Mouse (Mus musculus) erythroid progenitor cell, adult 5-6 weeks (primary cell): Measurements from ENCODE around the gene Zdhhc3. TPM values are rescaled to one million over a fixed set of nuclear protein-coding genes. Genes with fewer than 3 reads are reported as not detected.

Source experiments
- ATAC-seq: replicated peaks from 2 replicates; pipeline ENCODE4 v1.8.0; 2016; ENCODE audit warnings: moderate number of reproducible peaks, mild to moderate bottlenecking, moderate TSS enrichment, inconsistent platforms; ENCODE audit not compliant: poor library complexity, low FRiP score, severe bottlenecking
- total RNA-seq, 2 experiments: library from RNA; stranded (forward) in 1 of 2; stranded (reverse) in 1 of 2; fragments of 150-400 nt in 1 of 2; fragments of 186-747, 209-891 nt in 1 of 2; gene quantifications; 2 replicates each; pipeline versions ENCODE4 v1.2.3 to v1.2.4; 2015 to 2017; ENCODE audit warnings: low replicate concordance in 2 of 2

Gene Zdhhc3
- 20.5 and 26.3 TPM in 2 replicates for total RNA-seq (2015; ENCODE audit: low replicate concordance)
- total RNA-seq (2017; ENCODE audit: low replicate concordance): 11.3 and 14.4 TPM in 2 replicates

DNA sequence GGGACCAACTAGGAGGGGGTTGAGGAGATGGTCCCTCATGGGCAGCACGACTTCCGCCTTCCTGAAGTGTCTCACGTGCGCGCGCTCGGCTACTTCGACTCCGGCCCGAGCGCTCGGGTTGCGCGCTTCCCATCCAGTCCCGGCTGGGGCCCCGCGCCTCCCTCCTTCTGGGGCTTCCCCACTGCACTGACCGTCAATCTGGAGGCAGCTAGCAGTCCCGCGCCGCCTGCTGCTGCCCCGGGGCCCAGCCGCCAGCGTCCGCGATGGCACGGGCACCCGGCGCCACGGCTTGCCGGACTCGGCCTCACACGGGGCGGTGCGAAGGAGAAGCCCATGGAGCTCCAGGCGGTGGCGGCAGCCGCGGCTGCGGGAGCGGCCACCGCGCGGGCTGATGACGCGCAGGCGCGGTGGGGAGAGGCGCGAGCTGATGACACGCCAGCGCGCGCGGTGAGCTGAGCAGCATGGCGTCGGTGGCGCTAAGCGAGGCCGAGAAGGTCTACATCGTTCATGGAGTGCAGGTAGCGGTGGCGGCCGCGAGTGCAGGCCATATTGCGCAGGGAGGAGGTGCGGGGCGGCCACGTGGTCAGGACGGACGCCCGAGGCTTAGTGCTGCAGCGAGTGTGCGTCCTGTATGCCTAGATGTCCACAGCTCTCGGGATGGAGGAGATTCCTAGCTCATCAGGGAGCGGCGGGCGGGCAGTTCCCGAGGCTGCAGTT, at the start of gene Zdhhc3, which contains the start of gene Exosc7:
Gene Zdhhc3, minus strand, starts transcription at position 401 of the 717 bp plus-strand sequence.
Gene Exosc7, plus strand, starts transcription at position 411 of the 717 bp plus-strand sequence.
- ATAC-seq: peak; percentile 83

DNA sequence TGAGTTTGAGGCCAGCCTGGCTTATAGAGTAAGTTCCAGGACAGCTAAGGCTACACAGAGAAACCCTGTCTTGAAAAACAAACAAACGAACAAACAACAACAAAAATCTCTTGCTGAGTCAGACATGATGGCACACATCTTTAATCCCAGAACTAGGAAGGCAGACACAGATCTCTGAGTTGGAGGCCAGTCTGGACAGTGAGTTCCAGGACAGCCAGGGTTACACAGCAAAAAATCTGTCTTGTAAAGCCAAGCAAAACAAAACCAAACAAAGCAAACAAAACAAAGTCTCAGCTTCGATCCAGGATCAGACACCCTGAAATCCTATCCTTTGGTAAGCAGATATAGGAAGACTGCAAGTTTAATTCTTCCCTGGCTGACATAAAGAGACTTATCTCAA, 48.8 kb upstream of the Zdhhc3 start:
- ATAC-seq: no peak

DNA sequence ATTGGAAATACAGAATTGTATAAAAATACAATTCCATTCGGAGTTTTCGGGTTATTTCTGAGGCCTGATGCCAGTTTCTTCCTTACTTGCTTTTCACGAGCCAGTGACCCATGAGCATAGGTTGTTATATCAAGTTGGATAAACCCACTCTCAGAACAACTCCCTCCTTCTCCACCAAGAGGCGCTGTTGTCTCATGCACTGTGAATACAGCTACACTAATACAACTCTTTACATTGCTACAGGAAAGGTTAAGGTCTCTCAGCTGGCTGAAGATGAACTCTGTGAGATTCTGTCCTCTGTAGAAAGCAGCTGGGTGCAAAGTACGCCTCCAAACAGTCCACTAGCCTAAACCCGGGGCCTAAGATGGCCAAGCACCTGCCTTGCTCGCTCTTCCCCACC, 46.3 kb upstream of the Zdhhc3 start:
- ATAC-seq: no peak

DNA sequence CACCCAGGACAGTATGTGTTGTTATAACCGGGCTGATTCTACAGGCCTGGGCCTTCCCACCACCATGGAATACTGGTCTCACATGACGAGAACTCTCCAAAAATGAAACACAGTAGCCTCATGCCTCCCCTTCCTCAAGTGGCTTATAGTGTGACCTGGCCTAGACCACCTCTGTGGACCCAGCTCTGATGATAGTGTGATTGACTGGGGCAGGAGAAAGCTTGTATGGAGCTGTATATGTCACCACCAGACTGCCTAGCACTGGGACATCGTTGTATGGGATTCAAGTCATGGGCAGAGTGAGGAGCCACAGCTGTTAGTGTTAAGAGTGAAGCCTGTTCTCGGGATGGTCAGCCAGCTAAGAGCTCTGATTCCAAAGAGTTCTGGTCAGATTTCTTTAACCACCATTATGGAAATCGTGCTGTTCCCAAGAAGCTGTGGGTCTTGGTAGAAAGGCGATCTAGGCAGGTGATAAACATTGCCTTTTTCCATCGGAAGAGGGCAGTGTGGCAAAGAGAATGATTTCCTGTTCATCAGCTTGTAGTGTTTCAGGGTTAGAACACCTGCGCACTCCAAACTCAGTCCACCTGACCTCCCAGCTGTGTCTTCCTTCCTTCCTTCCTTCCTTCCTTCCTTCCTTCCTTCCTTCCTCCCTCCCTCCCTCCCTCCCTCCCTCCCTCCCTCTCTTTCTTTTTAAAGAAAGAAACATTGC, 45.3 kb upstream of the Zdhhc3 start:
- ATAC-seq: no peak

DNA sequence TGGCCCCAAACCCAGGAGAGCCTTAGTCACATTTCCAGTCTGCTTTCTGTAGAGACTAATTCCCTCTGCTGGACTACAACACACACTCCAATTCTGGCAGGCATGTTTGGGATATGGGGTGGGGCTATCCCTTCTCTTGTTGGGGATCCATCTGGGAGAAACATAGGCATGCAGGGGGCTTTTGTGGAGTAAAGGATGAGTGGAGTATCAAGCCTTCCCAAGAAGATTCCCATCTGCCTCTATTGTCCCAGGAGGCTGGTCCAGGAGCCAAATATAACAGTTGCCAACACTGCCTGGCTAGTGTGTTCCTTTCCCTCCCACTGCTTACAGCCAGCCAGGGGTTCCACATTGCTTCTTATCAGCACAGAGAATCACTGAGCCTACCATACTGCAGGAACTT, 44.7 kb upstream of the Zdhhc3 start:
- ATAC-seq: no peak

DNA sequence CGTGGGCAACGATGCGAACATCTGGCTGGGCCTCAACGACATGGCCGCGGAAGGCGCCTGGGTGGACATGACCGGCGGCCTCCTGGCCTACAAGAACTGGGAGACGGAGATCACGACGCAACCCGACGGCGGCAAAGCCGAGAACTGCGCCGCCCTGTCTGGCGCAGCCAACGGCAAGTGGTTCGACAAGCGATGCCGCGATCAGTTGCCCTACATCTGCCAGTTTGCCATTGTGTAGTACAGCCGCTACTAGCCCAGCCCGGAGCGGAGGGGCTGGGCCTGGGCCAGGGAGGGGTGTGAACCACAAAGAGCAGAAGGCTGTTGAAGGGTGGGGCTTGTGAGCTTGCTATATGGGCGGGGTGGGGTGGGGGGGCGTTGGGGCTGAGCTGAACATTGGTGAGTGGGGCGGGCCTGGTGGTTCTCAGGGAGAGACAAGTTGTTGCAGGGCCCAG, 43.9 kb upstream of the Zdhhc3 start:
- ATAC-seq: no peak

DNA sequence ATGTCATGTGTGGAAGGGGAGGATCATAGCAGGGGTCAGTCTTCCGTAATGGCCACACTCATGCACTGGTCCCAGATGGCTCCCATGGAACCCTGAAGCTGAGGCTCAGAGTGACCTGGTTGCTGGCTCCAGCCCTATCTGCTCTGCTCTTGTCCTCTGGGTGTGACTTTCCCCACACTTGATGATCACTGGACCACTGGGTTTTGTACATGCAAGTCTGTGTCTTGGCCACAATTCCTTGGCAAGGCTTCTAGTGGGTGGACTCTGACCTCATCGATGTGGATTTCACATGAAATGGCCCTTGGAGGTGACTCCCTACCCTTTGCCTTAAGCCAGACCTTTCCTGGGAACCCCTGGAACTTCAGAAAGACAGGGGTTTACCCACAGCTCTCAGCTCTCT, 40.1 kb upstream of the Zdhhc3 start:
- ATAC-seq: no peak

DNA sequence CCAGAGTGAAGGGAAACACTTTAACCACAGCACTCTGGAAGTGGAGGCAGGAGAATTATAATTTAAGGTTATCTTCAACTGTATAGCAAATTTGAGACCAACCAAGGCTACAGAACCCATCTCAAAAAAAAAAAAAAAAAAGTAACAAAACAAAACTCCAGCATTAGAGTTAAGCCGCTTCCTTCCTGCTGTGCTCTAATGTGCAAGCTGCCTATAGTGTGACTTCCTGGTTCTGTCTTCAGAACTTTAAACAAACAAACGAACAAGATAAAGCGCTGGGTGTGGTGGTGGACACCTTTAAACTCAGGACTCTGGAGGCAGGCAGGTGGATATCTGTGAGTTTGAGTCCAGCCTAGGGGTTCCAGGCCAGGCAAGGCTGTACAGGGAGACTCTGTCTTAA, 39.0 kb upstream of the Zdhhc3 start:
- ATAC-seq: no peak

DNA sequence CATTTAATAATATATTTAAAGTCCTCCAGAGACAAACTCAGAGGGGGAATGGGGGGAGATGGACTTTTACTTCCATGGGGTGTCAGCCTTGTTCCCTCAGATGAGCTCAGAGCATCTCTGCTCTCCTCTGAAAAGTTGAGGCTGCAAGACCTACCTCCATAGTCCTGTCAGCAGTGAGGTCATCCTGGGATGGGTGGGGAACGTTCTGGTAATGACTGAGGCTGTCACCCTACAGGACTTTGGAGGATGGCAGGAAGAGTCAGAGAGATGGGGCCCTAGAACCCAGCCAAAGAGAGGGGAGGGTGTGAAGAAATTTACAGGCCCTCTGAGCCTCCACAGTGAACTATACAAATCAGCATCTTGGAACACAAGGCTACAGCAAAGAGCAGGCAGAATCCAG, 38.6 kb upstream of the Zdhhc3 start:
- ATAC-seq: no peak

DNA sequence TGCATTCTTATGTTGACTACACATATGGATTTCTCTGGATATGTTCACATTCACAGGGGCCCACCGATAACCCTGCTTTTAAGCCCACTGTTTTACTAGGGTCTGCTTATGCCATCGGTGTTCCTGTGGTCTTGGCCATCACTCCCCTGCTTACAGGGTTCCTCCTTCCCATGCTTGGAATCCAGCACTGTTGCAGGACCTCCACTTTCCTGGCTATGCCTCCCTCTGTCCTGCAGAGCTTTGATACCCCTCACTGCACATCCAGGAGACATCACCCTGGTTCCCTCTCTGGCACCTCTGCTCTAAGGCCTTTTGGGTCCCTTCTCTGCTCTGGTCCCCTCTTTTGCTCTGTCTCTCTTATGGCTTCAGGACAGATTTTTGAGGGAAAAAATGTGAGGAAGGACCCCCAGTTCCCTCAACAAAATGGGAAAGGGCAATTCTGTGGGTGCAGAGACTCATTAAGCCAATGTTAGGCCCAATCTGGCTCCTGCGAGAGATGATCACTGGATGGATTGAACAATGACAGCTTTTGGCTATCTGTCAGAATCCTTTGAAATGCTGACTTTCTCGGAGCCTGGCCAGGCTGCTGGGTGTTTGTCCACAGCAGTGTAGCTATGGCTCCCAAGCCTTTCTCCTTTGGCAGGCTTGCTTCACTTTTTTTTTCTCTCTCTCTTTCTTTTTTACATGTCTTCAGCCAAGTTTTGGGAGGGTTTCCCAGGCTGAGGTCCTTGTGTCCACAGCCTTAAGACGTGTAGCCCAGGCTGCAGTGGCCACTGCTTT, 37.4 kb upstream of the Zdhhc3 start, which contains the start of gene Clec3b:
Gene Clec3b, plus strand, starts transcription at position 706 of the 780 bp plus-strand sequence.
- ATAC-seq: no peak

DNA sequence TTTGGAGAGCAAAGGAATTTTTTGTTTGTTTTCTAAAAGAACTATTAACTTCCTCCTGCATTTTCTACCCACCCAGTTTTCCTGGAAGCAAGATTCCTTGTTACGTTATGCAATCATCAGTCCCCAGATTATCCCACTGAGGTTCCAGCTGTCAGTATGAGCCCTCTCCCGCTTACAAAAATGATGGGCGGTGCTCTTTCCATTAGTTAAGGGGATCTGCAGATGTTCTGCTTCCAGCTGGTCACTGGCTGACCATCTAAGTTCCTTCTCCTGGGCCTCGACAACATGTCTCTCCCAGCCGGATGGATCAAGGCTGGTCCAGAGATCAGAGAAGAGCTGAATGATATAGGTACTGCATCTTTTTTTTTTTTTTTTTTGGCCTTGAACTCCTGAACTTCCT, 35.4 kb upstream of the Zdhhc3 start:
- ATAC-seq: no peak

DNA sequence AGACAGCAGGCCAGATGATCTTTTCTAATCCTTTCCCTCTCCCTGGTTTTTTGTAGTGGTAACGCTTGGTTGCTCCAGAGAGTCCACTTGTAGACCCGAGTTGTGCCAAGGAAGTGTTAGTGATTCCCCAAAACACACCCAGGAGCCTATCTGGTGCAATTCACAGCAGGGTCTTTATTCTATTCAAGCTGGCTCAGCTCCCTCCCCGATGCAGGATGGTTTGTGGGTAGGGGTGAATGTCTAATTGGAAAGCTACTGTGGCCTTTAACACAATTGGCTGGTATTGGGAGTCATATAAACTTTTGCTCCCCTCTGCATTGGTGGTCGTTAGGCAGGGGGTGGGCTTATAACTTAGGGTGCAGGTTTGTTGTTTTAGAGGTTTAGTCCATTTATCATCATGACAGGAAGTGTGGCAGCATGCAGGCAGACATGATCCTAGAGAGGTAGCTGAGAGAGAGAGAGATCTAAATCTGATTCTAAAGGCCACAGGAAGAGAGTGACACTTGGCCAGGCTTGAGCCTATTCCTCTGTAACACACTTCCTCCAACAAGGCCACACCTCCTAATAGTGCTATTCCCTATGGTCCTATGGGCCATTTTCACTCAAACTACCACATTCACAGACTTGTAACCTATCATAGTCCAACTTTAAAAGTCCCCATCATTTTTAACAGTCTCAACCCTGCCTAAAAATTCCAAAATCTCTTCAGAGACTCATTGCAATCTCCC, 27.0 kb upstream of the Zdhhc3 start:
- ATAC-seq: no peak

DNA sequence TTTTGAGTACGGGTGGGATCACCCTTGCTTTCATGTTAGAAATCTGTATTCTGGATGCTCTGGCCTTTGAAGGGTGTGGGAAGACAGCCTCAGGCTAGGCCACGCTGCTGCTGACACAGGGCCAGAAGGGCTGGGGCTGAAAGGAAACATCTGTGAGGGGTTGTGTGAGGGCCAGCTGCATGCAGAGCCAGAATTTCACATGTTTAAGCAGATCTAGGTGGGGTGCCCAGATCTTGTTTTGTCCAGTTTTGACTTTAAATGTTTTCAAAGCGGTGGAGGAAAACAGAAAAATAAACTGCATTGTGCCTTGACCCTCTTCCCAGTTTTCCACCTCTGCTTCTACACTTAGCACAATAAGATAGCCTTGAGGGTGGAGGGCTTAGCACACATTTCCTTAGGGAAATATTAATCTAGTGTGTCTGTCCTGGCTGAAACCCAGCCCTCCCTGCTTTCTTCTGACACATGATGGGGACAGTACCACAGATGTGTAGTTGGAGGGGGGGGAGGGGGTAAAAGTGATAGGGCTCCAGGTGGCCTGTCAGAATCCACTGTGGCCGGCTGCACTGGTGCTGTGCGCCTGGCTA, 26.0 kb upstream of the Zdhhc3 start:
- ATAC-seq: no peak

DNA sequence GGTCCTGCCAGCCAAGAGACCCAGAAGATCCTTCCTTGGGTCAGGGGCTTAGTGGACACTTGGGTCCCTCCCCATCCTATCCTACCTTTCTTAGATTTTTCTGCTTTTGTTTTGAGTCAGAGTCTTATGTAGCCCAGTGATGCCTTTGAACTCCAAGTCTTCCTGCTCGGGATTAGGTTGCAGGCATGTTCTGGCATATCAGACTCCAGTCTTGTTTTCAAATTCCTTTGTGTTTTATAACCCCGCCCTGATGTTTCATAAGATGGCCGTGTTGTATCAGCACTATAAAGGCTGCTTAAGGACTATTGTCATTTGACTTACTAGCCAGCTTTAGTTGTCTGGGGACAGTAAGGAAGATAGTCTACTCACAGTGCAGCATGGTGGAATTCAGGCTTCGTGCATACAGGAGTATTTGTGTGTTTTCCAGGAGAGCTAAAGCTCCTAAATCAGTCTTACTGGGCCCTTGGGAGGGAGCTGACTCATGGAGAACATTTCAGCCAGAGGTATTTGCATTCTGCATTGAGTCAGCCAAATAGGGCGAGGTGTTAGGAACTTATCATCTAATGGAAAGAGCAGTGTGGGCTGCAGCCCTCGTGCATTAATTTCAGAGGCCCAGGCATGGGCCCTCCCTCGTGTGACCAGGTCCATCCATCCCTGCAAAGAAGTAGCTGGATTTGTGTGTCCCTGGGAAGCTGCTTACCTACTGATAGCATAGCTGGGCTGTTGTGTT, 24.1 kb upstream of the Zdhhc3 start:
- ATAC-seq: no peak

DNA sequence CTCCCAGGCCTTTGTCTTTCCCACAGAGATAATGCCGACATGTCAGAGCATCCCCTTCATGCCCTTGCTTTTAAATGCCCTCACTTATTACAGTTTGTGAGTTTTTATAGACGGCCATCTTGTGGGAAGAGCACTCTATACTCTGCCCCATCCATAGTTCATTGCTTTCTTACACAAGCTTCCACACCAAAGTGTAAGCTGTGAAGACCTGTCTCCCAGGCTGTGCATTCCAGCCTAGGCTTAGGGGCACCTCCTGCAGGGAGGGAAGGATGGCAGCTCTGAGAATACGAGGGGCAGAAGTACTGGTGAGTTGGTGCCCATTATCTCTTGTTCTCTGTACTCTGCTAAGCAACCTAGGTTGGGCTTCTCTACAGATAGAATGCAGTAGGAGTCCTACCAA, 20.0 kb upstream of the Zdhhc3 start:
- ATAC-seq: no peak

DNA sequence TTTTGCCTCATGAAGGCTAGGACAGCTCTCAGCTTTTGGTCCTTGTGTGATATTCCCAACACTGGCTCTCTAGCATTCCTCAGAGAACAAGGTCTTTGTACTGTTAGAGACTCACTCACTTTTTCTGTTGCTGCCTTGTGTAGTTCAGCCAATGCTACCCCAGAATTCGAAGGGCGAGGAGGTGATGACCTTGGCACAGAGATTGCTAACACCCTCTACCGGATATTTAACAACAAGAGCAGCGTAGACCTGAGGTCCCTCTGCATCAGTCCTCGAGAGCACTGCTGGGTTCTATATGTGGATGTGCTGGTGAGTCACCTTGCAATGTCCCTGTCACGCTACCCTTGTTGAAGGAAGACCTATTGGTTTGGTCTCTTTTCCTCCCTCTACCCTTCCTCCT, 14.7 kb upstream of the Zdhhc3 start:
- no peak for ATAC-seq

DNA sequence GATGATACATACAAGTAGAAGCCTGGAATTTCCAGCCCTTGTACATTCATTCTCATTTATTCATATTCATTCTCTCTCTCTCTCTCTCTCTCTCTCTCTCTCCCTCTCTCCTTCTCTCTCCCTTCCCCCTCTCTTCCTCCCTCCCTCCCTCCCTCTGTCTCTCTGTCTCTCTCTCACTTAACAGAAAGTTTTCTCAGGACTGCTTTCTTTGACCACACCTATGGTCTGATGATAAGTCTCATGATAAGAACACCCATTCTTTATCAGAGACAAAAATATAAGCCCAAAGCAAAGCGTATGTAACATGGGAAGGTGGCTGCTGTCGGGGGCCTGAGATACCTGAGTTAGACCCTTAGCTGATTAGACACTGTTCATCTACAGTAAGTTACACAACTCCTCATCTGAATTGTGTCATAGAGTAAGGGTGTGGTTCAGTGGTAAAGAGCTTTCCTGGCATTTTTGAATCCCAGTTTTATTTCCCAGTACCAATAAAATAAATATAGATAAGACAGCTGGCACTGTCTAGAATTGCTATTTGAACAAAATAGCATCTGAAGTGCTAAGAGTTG, 11.5 kb upstream of the Zdhhc3 start:
- ATAC-seq: no peak
